Mouse (Mus musculus) erythroid progenitor cell, adult 5-6 weeks (primary cell): ENCODE data around the gene Kif22. TPM values are rescaled to one million over a fixed set of nuclear protein-coding genes. Genes with fewer than 3 reads are reported as not detected.
"Not testable (repeated sequence)": the region's sequence is repeated elsewhere in the genome, so short reads cannot be mapped to it uniquely, and the experiment has no call there.

Source experiments
- ATAC-seq: replicated peaks from 2 replicates; pipeline ENCODE4 v1.8.0; 2016; ENCODE audit warnings: moderate number of reproducible peaks, mild to moderate bottlenecking, moderate TSS enrichment, inconsistent platforms; ENCODE audit not compliant: poor library complexity, low FRiP score, severe bottlenecking
- total RNA-seq, 2 experiments: library from RNA; stranded (forward) in 1 of 2; stranded (reverse) in 1 of 2; fragments of 150-400 nt in 1 of 2; fragments of 186-747, 209-891 nt in 1 of 2; gene quantifications; 2 replicates each; pipeline versions ENCODE4 v1.2.3 to v1.2.4; 2015 to 2017; ENCODE audit warnings: low replicate concordance in 2 of 2

The Kif22 gene
- total RNA-seq (2015; ENCODE audit: low replicate concordance) (651 and 861 TPM in 2 replicates), total RNA-seq (2017; ENCODE audit: low replicate concordance) (380 and 614 TPM in 2 replicates)

DNA sequence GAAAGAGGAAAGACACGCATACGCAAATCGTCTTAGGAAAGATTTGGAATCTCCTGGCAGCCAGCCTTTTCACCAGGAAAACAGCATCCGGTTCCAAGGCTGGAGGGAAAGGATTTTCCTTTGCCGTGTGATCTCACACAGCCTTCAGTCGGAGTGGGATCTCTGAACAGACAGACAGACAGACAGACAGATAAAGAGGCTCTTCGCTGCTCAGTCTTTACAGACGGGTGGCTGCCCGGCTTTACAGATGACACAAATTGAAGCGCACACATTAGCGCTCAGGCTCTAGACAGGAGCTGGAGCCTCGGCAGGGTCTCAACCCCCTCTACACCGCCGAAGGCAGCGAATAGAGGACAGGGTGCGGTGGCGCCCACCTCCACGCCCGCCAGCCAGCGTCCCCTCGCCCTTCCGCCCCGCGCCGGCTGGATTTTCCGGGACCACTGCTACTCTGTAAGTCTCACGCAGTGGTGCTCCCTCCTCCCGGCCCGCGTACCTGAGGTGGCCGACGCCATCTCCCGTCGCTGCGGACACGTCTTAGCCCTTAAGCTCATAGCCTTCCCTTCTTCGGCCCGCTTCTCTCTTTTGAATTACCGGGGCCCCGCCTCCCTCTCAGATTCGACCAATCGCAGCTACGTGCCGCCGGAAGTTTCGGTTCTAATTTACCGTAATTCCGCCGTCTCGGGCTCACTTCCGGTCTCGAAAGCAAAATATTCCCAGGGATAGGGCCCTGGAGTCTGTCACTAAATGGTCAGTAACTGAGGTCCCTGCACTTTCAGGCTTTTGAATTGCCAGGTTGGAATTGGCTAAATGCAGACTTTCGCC, at the start of gene Kif22:
Gene Kif22, minus strand, starts transcription at position 621 of the 822 bp plus-strand sequence.
- ATAC-seq: peak; percentile 95

GRCm38 (mm10) chr7:127091114-127091896, 49.0 kb upstream of the Kif22 start, which contains the start of gene AI467606:
AI467606 (plus strand) TSS chr7:127091359.
- peak; percentile 81 for ATAC-seq

DNA sequence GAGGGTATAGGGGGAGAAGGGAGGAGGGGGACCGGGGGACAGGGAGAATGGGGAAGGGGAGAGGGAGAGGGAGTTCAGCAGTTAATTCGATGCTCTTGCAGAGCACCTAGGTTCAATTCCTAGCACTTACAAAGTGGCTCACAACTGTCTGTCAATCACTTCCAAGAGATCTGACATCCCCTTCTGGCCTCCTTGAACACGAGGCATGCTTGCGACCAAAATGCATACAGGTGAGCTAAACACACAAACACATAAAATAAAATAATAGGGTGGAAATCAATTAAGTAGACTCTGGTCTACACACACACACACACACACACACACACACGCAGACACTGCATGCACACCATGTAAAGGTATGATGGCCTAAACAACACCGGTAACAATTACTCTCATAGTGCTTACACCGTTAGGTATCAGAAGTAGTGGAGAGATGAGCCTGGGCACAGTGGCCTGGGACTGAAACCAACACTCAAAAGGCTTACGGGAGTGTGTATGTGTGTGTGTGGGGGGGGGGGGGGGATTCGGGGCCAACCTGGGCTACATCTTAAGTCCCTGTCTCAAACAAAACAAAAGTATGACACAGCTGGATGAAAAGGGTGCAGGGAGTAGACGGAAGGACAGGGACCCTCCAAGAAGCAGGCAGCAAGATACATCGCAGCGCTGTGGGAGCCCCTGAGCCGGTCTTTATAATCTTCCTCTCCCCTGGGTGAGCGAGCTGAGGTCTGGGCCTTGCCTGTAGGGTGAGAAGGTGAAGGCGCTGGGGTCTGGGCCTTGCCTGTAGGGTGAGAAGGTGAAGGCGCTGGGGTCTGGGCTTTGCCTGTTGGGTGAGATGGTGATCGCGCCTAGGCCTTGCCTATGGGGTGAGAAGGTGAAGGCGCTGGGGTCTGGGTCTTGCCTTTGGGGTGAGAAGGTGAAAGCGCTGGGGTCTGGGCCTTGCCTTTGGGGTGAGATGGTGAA, 48.2 kb upstream of the Kif22 start:
- peak; percentile 10 for ATAC-seq

- ATAC-seq: peak; percentile 50
Observed at GRCm38 (mm10) chr7:127088901-127089845, 46.9 kb upstream of the Kif22 start.

- ATAC-seq: no peak
Observed at GRCm38 (mm10) chr7:127088083-127088482, 45.8 kb upstream of the Kif22 start.

- not testable (repeated sequence) for ATAC-seq
Observed at GRCm38 (mm10) chr7:127087278-127088010, 45.2 kb upstream of the Kif22 start, which contains the start of gene Zg16. Zg16 (minus strand) TSS chr7:127087328.

GRCm38 (mm10) chr7:127085751-127086150, 43.5 kb upstream of the Kif22 start:
- ATAC-seq: peak; percentile 50; the same call in 1 of the 2 replicates

- no peak for ATAC-seq
Observed at GRCm38 (mm10) chr7:127084794-127085193, 42.5 kb upstream of the Kif22 start.

DNA sequence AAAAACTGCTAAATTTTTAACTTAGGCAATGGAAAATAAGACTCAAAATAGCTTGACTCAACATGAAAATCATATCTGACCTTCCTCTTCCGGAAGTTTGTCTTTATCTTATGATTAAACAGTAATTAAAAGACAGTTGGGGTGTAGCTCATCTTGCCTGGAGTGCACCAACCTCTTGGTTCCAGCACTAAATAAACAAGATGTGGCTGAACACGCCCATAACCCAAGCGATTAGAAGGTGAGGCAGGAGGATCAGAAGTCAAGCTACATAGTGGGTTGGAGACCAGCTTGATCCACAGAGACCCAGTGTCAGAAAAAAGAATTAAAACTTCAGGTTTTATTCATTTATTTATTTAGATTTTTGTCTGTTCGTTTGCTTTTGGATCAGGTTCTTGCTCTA, 41.4 kb upstream of the Kif22 start:
- ATAC-seq: peak; percentile 84

DNA sequence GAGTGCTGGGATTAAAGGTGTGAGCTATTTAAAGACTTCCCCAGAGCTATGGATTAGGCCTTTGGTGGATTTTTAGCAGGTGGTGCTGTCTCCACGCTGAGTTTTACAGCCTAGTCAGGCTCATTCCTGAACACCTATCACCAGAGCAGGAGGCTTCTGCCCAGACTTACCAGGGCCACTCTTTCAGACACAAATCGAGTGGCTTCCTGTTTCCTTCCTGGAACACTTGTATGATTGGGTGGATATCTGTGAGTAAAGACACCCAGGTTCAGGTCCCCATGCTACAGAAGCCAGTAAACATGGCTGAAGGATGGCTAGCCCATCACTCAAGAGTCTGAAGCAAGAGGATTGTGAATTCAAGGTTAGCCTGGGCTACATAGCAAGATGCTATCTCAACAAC, 40.7 kb upstream of the Kif22 start:
- no peak for ATAC-seq

- ATAC-seq: no peak
Observed at GRCm38 (mm10) chr7:127082271-127082670, 40.0 kb upstream of the Kif22 start.

GRCm38 (mm10) chr7:127080045-127080444, 37.8 kb upstream of the Kif22 start:
- ATAC-seq: no peak

GRCm38 (mm10) chr7:127077692-127078091, 35.4 kb upstream of the Kif22 start:
- ATAC-seq: no peak

DNA sequence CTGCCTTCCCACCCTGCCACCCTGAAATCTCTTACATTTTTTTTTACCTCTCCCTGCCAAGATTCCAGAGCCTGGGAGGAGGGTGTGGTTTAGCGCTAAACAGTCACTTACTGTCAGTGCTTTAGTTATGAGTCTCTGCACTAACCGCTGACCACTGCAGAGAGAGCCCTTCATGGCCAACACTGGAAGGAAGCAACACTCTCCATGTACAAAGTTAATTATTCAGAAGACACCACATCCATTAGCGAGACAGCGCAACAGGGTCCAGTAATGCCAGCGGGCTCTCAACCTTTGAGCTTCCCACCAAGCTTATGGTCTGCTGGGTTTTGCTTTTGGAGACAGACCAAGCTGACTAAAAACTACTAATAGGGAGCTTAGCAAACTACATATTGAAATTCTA, 33.9 kb upstream of the Kif22 start:
- ATAC-seq: no peak

GRCm38 (mm10) chr7:127073221-127073620, 30.9 kb upstream of the Kif22 start:
- ATAC-seq: no peak

DNA sequence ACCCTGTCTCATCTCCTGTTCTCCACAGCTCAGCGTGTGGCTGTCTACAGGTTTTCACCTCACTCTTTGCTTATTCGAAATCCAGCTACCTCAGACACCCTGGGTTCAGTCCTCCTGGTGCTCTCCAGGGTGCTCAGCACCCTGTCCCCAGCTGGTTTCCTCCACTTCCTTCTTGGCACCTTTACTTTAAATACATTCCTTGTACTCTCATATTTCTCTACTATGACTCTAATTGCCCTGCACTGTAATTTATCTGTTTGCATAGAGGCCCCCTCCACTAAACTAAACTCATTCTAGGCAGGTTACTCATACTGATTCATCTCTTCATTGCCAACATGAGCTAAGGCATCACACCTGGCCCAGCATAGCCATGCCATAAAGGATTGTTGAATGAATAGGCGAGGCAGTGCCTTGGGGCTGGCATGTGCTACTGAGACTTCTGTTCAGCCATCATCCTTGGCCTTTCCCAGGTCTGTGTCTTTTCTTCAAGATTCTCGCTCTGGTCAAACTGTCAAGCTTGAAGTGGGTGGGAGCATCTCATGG, 28.7 kb upstream of the Kif22 start:
- ATAC-seq: no peak

DNA sequence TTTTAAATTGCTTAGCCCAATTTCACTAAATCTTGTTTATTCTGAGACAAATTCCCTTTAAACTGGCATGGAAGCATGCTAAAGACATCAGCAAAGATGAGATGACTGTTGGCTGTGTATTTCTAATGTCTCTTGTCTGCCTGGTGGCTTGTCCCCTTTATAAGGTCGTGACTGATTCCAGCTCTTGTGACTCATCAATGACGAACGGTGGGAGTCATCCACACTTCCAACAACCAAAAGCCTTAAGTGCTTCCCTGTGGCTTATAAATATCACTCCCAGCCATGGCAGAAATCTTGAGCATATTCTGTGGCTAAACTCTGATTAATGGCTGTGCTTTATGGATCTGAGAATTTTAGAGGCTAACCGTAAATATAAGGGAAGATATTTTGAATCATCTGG, 24.0 kb upstream of the Kif22 start:
- ATAC-seq: no peak

DNA sequence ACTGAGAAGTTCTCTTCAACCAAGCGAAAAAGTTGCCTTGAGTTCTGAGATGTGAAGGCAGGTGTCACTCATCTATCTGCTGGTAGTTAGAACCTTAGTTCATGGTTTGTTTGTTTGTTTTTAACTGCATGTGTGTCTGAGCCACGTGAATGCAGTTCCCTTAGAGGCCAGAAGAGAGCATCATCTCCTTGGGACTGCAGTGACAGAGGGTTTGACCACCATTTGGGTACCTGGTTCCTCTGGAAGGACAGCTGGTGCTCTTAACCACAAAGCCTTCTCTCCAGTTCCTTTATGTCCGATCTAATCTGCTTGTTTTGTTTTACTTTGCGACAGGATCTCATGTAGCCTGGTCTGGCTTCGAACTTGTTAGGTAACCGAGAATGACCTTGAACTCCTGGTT, 23.3 kb upstream of the Kif22 start:
- ATAC-seq: no peak
